Mouse (Mus musculus) gonadal fat pad, adult 2 months (tissue): Measurements from ENCODE around the gene Lpcat1. TPM values are rescaled to one million over a fixed set of nuclear protein-coding genes. Genes with fewer than 3 reads are reported as not detected.

Source experiments
- DNase-seq: peaks from one replicate; pipeline ENCODE4 v3.0.0-alpha.2; 2012; ENCODE audit warnings: low read depth
- polyA plus RNA-seq: library from polyadenylated mRNA; depleted of rRNA; stranded (reverse); fragments of >200 nt; gene quantifications from 2 replicates; pipeline ENCODE4 v1.2.3, GENCODE M21; 2012

Gene Lpcat1
- polyA plus RNA-seq, 1 experiment, result 19.8 TPM

DNA sequence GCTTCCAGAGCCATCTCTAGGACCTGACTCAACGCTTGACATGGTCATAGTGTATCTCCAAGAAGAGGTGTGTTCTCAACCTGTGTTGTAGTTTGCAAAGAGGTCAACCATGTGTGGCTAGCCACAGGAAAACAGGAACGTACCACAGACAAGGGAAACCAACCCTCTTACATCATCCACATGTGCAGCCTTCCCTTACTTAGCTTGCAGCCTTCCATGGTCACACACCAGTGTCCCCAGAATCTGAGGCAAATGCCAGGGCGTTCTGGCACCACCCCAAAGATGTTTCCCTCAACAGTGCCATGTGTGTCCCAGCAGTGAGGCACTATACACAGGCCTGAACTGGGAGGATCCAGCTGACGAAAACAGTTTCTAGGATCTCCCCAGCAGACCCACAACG, 9.3 kb downstream of the Lpcat1 start:
- no peak for DNase-seq

DNA sequence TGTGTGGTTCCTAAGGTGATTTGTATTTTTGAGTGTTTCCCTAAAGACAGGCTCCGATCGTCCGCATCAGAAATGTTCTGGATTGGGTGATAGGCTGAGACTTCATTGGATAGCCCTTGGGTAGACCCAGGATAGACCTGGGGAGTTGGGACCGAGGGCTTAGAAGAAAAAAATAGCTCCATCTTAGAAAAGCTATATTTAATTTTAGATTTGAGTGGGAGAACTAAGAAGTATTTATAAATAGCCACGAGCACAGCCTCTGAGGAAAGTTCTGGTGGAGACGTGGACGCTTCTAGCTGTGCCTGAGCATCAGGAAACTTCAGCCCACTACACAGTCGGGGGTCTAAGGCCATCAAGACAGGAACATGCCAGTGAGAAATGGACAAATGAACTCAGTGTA, 9.8 kb downstream of the Lpcat1 start:
- no peak for DNase-seq

DNA sequence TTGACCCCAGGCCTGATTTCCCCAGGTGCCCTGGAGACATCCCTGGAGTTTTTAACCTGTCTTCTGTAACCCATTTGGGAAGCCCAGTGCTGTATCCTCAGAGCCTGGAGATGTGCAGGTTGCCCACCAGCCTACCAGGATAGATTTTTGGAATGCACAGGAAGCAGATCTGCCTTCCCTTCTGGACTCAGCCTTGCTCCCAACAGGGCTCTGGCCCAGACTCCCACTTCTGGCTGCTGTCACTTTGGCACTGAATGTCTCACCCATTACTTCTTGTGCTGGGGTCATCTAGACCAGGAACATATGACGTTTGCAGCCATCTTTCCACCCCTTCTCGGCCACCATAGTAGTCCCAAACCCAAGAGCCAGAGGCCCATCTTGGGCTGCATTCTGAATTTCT, 10.8 kb downstream of the Lpcat1 start:
- no peak for DNase-seq

DNA sequence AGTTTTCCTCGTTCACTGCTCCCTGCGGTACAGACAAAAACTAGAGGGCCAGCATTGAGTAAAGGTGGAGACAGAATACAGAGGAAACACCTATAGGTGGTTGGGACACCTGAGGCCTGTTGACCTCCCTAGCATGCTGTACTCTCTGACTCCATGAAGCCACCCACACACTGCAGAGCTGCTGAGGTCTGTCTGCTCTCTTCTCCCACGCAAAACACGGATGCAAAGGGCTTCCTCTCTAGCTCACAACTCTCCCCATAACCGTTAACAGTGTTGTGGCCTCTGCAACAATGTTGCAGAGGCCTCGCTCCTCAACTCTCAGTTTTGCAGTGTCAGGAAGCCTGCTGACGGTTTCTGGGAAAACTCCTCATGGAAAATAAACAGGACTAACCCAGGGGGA, 15.5 kb downstream of the Lpcat1 start:
- no peak for DNase-seq

DNA sequence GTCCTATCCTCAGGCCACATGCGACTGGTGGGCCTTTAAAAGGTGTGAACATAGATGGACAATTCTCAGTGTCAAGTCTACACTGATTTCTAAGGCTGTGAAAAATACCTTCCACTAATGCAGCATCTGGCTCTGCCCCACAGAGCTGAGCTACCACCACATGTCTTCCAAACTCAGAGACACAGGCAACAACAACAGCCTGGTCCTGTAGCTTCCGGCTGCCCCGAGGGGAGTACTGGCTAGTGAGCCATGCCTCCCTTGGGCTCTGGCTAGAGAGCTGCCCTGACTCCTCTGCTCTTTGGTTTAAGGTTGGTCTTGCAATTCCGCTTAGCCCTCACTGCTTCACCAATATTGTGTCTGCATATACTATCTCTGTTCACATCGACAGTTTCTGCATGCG, 16.3 kb downstream of the Lpcat1 start:
- DNase-seq, result no peak

DNA sequence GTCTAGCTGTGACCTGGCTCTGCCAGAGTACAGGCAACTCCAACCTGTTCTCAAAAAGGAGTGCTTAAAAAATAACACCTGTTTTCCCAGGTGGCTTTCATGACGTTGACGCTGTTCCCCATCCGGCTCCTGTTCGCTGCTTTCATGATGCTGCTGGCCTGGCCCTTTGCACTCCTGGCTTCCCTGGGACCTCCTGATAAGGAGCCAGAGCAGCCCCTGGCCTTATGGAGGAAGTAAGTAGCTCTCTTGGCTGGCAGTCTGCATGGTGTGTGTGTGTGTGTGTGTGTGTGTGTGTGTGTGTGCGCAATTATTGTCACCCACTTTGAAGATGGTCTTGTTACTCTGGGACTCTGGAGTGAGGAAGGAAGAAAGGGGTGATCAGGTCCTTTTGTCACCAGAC, 17.2 kb downstream of the Lpcat1 start:
- no peak for DNase-seq

DNA sequence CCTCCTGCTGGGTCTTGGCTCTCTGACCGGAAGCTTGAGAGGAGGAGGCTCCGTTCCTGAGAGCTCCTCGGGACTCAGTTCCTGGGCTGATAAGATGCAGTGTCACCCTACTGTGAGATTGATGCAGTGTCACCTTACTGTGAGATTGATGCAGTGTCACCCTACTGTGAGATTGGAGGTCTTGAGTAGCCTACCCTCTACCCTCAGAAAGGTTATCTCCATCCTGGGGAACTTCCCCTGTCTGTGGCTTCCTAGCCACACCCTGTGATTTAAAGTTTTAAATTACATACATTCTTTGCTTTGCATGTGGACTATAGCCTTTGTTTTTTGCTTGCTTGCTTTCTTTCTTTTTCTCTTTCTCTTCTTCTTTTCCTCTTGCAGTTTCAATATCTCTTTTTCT, 21.1 kb downstream of the Lpcat1 start:
- no peak for DNase-seq

DNA sequence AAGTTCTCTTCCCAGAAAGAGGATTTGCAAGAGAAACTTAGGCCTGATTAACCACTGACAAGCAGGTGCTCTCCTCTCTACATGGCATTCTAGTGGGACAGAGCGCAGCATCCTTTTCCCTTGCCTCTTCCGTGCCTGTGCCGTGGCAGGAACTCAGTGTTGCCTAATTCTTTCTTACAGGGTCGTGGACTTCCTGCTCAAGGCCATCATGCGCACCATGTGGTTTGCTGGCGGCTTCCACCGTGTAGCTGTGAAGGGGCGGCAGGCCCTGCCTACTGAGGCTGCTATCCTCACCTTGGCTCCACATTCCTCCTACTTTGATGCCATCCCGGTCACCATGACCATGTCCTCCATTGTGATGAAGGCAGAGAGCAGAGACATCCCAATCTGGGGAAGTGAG, 21.7 kb downstream of the Lpcat1 start:
- no peak for DNase-seq

DNA sequence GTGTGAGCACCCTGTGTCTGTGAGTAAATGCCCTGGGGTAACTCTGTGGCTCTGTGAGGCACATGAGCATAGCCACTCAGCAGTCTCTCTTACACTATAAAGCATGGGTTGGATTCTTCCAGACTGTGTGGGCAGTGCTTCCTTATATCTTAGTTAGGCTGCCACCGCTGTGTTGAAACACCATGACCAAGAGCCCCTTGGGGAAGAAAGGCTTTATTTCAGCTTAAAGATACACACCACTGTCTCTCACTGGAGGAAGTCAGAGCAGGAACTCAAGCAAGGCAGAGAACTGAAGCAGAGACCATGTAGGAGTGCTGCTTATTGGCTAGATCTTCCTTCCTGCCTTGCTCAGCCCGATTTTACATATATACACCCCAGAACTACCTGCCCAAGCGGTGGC, 23.0 kb downstream of the Lpcat1 start:
- DNase-seq, result peak; percentile 42

DNA sequence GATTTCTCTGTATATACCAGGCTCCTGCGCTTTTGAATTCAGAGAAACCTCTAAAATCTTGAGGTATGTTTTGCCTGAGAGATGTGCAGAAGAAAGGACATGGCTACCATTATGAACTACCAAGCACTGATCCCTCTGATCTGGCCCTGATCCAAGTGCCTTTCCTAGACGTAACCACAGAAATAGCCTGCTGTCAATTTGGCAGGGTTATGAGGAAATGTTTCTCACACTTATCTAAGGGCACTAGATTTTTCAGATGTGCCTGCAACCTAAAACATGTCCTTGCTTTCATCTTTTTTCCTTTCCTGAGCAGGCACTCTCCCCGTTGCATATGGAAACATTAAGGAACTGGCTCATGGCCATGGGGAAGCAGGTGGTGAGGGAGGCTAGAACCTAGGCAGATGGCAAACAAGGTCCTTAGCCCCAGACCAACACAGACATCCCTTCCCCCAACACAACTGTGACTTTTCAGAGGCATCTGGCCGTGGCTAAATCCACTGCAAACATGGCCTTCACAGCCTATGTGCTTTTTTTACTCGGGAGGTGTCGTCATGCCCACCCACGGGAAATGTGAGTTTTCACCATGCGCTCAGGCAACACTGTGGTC, 23.7 kb downstream of the Lpcat1 start:
- no peak for DNase-seq

DNA sequence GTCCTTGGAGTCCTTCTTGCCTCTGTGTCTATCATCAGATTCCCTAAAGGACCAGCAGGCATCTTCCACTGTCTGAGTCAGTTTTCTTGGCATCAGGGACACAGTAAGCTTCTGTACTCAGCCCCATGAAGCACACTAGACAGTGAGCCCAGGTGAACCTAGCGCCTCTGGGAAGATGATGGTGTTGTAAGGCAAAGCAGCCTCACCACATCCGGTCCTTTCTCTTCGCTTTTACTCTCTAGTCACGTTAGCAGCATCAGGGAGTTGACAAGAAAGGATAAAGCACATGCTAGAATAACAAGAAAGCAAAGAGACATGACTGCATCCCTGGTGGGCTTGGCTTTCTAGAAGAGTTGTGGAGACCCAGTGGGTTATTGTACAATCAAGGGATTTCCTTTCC, 26.2 kb downstream of the Lpcat1 start:
- DNase-seq, result no peak

DNA sequence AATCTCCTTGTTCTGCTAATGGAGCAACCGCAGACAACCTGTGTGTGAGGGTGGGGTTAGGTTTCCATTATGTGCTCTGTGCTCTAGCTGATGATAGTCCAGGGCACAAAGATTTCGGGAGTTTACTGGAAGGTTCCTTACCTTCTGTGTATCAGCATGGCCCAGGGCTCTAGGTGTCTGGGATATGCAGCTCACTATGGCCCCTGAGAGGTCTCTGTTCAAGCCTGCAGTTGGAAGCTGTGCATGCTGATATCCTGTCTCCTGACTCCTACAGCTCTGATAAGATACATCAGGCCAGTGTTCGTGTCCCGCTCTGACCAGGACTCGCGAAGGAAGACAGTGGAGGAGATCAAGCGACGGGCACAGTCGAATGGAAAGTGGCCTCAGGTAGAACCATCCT, 27.5 kb downstream of the Lpcat1 start:
- DNase-seq, result no peak

DNA sequence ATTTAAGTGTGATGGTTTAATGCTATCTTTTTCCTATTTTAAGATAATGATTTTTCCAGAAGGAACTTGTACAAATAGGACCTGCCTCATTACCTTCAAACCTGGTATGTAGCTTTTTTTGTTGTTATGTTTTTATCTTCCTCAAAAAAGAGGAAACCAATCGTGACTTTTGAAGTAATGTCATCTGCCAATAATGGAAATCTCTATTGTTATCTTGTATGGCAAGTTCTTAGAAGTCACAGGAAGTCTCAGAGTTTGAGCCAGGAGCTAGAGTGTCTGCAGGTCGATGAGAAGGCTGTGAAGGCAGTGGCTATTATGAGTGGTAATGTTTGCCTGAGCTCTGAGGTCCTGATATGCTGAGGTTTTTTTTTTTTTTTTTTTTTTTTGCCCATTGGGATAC, 29.1 kb downstream of the Lpcat1 start:
- DNase-seq, result no peak

DNA sequence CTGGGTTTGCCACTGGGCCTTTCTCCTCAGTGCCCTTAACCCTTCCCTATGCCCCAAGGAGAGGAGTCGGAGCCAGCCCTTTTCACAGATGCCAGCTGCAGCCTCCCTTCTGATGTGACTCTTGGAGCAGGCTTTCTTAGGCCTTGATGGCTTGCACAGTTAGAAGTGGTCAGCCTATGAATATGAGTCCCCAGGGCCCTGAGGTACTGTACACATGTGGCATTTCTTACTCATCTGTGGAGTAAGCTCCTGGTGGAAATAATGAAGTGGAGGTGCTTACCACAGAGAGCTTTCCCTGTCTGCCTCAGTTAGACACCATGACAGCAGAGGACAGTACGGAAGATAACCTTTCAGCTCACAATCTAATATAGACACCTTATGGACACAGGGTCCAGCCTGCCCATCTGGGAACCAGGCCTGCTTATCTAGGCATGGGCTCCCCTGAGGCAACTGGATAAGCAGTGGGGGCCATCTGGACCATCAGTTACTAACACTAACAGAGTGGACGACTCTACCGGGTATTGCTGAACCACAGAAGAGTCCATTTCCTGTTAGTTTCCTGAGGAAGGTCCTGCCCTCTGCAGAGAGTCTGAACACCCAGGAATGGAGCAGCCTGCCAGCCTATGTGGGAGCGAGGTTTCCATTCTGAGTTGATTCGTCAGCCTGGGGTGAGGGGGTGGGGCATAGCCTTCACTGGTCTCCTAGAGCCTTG, 33.1 kb downstream of the Lpcat1 start:
- DNase-seq, result no peak

DNA sequence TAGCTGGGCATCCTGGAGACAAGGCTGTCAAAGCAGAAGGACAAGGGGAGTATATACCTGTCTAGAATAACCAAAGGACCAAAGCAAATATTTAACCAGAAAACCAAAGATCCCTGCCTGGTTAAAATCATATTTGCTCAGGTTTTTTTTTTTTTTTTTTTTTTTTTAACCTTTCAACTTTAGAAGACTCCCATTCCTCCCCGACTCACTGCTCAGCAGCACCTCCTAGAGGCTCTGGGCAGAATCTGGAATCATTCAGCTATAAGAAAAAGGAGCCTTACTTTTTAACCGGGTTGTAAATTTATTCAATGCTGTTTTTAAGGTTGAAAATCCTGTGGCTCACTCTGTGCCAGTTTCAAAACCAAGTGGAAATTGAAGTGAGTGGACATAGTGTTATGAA, 35.7 kb downstream of the Lpcat1 start:
- no peak for DNase-seq

DNA sequence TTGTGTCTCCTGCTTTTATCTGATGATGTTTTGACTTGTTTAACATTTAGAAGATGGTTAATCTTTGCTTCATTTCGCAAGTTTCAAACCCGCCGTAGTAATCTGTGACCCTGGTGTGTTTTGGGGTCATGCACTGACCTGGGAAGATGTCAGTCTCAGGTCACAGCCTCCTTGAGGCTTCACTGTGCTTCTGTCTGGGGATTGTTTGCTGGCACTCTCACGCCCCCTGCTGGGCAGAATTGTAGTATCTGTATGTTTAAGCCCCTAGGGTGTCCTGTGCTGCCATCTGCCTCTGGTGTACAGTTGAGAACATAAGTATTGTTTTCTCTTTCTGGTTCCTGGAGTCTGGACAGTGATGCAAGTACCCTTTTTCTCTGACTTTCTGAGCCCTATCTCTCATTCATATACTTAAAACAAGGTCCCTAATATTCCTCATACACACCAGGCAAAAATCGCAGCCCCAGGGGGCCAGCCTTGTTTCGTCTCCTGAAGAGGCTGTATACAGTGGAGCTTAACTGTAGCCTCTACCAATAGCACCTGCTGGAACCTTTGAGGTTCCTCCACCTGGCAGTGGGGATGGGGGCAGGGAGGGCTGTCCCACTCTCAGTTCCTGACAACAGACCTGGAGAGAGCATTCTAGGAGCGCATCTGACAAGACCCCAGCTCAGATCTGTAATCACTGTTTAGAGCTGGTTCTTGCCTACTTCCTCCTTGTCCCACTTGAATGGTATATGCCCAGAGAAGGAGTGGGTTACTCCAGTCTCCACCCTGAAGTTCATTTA, 38.9 kb downstream of the Lpcat1 start:
- DNase-seq, result peak; percentile 14

DNA sequence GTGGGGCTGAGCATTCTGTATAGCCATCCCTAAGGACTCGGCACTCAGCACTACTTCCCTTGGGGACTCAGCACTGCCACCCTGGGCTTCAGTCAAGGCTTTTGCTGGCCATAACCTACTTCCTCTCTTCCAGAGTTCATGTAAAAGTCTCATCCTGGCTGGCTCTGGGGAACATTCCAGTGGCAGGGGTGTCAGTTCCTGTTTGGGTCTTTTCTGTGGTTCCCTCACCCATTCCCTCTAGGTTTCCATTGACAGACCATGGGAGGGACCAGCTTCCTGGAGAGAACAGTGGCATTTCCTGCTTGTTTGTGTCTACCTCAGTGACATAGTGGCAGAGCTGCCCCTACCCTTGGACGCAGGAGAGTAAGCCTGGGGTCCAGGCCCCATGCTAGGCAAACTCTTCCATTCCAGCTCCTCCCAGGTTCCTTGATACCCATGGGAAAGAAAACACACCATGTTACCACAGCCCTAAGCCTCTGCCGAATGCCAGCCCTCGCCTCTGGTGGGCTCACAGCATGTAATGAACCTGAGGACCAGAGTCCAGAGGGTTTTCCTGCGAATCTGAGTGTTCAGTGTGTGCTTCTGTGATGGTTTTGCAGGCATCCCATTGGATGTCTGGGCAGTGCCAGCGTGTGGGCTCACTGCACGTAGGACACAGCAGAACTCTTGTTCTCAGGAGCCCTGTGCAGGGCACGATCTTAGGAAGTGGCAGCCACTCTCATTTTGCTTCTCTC, 42.0 kb downstream of the Lpcat1 start:
- DNase-seq, result no peak

DNA sequence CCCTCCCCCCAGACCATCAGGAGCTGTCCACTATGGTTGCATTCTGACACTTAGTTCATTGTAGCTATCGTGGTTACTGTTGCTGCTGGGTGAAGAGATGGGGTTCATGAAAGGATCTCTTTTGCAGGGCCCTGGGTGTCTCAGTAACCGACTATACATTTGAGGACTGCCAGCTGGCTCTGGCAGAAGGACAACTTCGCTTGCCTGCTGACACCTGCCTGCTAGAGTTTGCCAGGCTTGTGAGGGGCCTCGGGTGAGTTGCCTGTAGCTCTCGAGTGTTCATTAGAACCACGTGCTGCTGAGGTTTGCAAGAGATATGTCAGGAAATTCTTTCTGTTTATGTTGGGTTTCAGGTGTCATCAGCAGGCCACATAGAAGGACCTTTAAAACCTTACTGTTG, 42.9 kb downstream of the Lpcat1 start:
- no peak for DNase-seq

DNA sequence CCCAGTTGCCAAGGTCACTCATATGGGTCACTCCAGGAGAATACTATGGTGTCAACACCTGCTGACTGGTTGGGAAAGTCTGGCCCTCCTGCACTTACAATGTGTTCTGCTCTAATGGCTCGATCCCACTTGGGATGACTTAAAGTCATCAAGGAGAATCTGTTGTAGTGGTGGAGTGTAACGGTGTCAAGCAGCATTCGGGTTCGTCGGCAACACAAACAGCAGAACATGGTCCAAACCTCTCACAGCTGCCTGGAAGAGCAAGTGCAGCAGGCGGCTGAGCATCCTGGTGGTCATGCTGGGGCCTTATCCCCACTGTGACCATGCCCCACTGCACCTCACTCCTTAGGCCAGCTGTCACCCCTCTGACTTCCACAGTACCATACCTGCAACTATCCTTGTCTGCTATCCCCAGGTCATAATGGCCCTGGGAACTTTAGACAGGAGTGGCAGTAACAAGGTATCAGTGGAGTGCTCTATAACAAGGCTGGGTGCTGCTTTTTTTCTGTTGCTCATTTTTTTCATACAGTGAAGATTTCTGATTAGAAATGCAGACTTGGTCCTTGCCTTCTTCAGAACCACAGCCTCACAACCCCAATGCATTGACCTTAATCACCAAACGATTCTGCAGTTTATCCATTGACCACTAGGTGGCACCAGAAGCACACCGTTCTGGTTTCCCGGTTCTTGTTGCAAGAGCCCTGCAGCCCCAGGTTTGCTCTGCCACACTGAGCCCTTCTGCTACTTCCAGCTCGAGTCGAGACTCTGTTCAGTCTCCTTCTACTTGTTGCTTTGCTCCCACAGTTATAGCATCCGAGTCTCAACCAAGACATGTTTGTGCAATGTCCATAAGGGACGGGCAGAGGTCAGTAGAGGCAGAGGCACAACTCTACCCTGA, 46.0 kb downstream of the Lpcat1 start:
- no peak for DNase-seq

DNA sequence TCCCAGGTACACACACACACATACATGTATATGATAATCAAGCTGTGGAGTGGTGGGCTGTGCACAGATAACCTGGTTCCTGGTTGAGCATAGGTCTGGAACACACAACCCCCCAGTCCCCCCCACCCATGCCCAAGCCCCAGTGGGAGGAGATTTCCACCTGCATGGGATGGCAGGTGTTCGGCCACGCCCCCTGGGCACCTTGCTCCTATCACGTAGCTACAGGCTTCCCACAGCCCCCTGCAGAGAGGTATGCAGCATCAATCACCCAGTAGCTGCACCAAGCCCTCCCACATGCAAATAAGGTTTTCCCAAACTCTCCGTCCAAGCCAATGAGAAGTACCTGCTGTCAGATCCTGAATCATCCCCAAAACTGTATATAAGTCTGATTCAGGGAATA, 49.9 kb downstream of the Lpcat1 start:
- DNase-seq, result no peak

DNA sequence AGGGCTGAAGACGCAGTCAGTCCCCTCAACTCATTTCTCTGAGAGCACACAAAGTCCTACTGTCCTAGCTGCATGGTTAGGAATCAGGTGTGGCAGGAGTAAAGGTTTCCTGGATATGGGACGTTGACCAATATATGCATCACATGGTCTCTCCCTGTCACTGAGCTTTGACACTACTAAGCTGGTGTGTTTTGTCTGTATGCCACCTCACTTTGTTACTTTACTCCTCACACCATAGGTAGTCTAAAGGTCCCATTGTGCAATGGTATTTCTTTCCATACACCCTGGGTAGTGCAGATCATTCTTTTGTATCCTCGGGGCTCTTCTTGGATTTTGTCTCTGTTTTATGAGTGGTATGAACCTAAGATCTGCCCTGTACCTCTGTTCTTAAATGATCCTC, 66.7 kb downstream of the Lpcat1 start:
- DNase-seq, result no peak
